Mouse (Mus musculus) spleen, adult 12 weeks (tissue): ENCODE results near the gene Gli1.
A peak's percentile ranks its signal among the peaks of the same experiment; 100 is the strongest.
"Not testable (repeated sequence)": the region's sequence is repeated elsewhere in the genome, so short reads cannot be mapped to it uniquely, and the experiment has no call there.

Source experiments
- DNase-seq: peaks from one replicate; pipeline ENCODE4 v3.0.0; 2022; ENCODE audit warnings: low spot score

Gli1 gene

DNA sequence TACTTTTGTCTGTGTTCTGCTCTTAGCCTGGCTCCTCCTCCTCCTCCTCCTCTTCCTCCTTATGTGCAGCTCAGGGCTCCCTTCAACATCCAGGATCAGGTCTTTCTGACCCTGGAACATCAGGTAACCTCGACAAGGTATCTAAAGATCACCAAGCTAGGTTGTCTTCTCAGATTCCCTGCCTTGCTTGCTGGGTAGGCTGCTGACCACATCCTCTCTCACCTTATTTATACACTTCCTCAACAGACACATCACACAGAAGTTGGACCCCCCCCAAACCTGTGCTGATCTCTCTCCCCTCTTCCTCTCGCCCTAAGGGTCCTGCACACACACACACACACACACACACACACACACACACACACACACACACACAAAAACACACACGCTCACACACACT lies 20.2 kb downstream of the Gli1 start, which contains the start of gene Arhgap9:
Gene Arhgap9, plus strand, starts transcription at position 344 of the 400 bp plus-strand sequence.
- no peak for DNase-seq

- DNase-seq: no peak
Observed at GRCm38 (mm10) chr10:127319969-127320368, 21.8 kb downstream of the Gli1 start.

GRCm38 (mm10) chr10:127318009-127318408 lies 23.8 kb downstream of the Gli1 start:
- DNase-seq: no peak

DNA sequence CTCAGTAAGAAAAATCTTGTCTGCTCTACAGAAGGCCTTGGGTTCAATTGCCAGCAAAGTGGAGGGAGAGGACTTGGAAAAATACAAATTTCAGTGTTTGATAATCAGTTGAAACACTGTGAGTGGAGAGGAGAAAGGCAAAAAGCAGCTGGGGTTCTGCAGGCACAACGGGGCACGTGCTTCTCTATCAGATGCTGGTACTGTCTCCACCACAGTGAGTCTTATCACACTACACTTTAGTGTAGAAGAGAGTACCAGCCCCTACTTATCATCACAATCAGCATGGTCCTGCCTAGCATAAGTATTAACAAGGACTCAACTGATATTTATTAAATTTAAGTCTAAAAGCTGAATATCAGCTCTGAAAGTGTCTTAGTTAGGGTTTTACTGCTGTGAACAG lies 24.5 kb downstream of the Gli1 start:
- DNase-seq: no peak

DNA sequence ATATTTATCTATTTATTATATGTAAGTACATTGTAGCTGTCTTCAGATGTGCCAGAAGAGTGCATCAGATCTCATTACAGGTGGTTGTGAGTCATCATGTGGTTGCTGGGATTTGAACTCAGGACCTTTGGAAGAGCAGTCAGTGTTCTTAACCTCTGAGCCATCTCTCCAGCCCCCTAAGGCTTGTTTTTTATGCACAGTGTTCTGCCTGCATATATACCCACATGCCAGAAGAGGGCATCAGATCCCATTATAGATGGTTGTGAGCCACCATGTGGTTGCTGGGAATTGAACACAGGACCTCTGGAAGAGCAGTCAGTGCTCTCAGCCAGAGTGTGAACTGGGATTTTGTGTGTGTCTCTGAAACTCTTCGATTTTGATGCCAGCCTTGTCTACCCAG lies 26.8 kb downstream of the Gli1 start:
- DNase-seq: not testable (repeated sequence)

GRCm38 (mm10) chr10:127313516-127313915 lies 28.3 kb downstream of the Gli1 start:
- DNase-seq: not testable (repeated sequence)

DNA sequence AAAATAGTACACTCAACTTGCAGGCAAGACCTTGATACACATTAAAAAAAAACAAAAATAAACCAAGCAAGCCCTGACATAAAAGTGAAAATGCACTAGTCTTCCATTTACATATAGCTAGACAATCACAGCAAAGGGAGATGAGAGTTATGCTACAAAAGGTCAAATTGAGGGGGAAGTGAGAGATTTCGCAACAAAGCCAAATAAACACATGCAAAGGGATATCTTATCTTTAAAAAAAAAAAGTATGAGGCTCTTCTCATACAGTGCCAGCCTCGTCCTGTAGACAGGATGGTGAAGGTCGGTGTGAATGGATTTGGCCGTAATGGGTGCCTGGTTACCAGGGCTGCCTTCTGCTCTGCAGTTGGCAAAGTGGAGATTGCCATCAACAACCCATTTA lies 28.9 kb downstream of the Gli1 start:
- DNase-seq: no peak

DNA sequence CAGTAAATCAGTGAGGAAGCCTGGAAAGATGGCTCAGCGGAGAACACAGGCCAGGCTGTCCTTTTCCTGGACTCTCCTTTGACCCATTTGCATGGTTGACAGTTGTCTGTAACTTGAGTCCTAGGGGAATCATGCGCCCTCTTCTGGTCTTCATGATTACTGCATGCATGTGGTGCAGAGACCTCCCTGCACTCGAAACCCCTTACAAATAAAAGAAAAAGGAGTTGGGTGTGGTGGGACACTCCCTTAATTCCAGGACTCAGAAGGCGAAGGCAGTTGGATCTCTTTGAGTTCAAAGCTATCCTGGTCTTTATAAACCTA lies 29.5 kb downstream of the Gli1 start:
- peak; percentile 78 for DNase-seq

- peak; percentile 87 for DNase-seq
Observed at GRCm38 (mm10) chr10:127311476-127312355, 30.1 kb downstream of the Gli1 start, which contains the start of gene Mars. Gene Mars, minus strand, starts transcription at chr10:127311786.

DNA sequence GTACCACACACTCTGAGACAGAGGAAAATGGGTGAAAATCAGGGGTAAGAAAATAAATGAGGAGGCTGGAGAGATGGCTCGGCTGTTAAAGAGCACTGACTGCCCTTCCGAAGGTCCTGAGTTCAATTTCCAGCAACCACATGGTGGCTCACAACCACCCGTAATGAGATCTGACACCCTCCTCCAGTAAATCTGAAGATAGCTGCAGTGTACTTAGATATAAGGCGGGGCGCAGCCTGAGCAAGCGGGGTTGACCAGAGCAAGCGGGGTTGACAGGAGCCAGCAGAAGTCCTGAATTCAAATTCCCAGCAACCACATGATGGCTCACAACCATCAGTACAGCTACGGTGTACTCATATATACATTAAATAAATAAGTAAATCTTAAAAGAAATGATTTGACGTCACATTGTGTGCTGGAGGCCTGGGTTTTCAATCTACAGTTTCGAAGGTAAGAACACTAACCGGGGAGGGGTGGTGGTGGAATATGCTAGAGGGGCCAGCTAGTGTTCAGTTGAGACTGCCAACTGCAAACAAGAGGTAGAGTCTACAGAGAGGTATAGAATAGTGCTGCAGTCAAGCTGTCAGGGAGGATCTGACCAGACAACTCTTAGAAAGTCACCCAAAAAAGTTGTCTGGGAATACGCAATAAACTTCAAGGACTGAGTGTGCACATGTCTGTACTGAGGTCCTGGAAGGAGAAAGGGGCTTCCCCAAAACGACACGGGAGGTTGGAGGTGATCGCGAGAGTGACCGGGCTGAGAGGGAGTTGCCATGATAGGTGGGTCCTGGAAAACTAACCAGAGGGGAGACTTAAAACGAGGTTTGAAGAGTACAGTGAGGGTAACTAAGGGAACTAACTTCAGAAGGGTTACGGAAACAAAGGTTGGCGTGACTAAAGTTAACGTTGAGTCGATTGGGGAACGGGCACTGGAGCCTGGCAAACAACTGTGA lies 31.0 kb downstream of the Gli1 start:
- DNase-seq: no peak

- not testable (repeated sequence) for DNase-seq
Observed at GRCm38 (mm10) chr10:127309167-127309566, 32.6 kb downstream of the Gli1 start.

GRCm38 (mm10) chr10:127303136-127303535 lies 38.6 kb downstream of the Gli1 start:
- DNase-seq: no peak

DNA sequence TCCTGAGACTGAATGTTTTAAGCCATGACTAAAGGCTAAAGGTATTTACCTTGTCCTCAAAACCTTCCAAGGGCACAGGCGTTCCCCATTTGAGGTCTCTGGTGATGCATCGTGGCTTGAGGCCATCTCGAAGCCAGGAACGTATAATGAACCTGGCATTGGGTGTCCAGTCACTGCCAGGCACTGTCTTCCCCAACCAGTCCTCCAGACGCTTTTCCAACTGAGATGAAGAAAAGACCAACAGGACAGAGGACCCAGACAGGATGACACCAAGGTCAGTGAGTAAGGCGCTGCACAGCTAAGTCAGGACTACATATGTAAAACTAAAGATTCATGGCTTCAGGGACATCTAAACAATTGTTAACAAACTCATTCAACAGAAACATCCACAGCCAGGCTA lies 41.4 kb downstream of the Gli1 start:
- no peak for DNase-seq

DNA sequence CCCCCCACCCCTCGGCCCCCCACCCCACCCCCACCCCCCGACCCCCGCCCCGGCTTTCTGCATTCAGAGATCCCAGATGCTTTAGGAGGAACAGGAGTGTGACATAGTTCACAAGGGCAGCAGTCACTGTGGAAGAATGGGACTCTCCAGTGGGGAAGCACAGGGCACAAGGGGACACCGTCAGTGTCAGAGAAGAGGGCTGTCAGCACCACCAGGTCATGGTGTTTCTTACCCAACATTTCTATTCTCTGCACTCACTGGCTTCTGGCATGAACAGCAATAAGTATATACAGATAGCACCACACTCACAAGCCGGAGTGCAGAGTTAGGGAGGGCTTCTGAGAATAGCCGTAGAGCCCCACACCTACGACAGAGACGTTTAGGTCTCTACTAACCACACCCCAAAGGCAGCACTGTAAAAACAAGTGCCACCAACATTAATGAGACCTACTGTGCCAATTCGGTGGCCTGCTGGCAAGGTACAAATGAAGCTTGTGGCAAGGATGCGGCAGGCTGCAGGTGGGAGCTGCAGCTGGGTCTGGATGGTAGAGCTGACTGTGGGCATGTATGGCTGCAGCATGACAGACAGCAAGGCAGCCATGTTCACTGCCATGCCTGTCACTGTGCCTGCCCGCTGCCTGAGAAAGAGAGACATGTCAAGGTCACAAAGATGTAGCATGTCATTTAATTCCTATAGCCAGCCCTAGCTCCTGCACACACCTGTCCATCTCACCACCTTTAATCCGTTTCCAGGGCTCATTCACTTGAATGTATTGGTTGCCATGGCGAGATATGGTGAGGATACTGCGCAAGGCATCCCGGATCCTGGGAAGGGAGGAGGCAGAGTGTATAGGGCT lies 44.5 kb downstream of the Gli1 start:
- DNase-seq: no peak

- no peak for DNase-seq
Observed at GRCm38 (mm10) chr10:127295986-127296794, 45.6 kb downstream of the Gli1 start.

- no peak for DNase-seq
Observed at GRCm38 (mm10) chr10:127294895-127295510, 46.8 kb downstream of the Gli1 start.

DNA sequence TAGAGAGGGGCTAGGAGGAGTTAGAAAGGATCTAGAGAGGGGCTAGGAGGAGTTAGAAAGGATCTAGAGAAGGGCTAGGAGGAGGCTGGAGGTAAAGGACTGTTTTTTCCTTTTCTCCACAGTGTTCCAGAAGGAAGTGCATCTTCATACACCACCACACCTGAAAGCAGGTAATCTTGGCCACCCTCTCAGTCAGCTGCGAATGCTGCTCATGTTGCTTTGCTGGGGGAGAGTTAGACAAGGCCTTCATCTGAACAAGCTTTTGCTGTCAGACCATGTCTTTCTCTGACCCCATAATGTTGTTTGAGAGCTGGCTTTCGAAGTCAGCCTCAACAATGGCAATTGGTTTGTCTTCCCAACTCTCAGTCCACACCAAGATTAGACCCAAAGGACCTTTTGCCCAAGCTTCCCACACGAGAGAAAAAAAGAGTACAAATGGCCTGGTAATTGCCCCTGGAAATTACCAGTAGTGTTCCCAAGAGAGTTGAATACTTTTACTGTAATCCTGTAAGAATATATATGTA lies 48.1 kb downstream of the Gli1 start:
- DNase-seq: no peak

DNA sequence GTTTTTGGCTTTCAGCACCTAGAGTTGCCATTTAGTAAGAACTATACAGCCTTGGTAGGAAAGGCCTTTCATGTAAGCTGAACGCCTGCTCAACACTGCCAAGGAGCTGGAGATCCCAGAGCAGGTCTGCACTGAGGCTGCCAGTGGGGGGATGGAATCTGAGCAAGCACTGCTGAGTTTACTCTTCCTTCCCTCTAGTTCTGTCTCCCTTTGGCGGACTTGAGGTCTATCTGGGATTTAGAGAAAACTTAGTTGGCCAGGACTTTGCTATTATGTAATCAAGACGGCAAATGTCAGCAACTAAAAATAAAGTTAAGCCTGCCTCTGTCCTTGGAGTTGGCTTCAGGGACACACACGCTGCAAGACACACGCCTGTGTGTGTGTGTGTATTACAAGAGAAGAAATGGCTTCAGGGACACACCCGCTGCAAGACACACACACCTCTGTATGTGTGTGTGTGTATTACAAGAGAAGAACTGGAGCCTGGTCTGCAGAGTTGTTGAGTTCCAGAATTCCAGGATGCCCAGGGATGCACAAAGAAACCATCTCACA lies 48.7 kb downstream of the Gli1 start:
- DNase-seq: no peak

- no peak for DNase-seq
Observed at GRCm38 (mm10) chr10:127291881-127292638, 49.7 kb downstream of the Gli1 start.
